Mouse (Mus musculus): ENCODE data around the gene Mad1l1. TPM values are rescaled to one million over a fixed set of nuclear protein-coding genes. Genes with fewer than 3 reads are reported as not detected.

Mad1l1 gene
- total and polyA plus RNA-seq, 3 experiments: 40.5 to 65.2 TPM; not detected in 1

GRCm38 (mm10) chr5:140073671-140074116 lies 247.7 kb downstream of the Mad1l1 start:
- Histone ChIP-seq H3K9me3 (replicated peaks; ENCODE audit: insufficient read depth, low read length) (no peaks in the 10 kb centered on the region), H3K27me3 (ENCODE audit: control insufficient read depth in 1 of 2, insufficient read depth in 2 of 2, low read length in 2 of 2) (no peaks in the 10 kb centered on the region), H3K9ac (ENCODE audit: control insufficient read depth, low read depth, low read length, poor library complexity, severe bottlenecking) (no peak overlapping the region), H3K27ac (ENCODE audit: control insufficient read depth, low read depth, low read length) (no peak overlapping the region), H3K36me3 (ENCODE audit: control insufficient read depth in 1 of 2, insufficient read depth in 2 of 2, low read length in 2 of 2) (peaks cover 0 to 2% of the 10 kb centered on the region in 2 experiments; a peak in 1 of 4 replicates), H3K4me1 (ENCODE audit: control insufficient read depth in 1 of 2, insufficient read depth in 2 of 2, low read length in 2 of 2) (no peaks in the 10 kb centered on the region), H3K79me2 (ENCODE audit: control insufficient read depth, insufficient read depth, low read length, poor library complexity) (no peaks in the 10 kb centered on the region), H3K4me3 (ENCODE audit: control insufficient read depth in 1 of 2, insufficient read depth in 1 of 2, low read depth in 2 of 2, low read length in 2 of 2) (no peak overlapping the region)
- TF ChIP-seq ELF1 (IDR thresholded peaks at IDR 0.05; ENCODE audit: low read depth, low read length): no peak
- TF ChIP-seq UBTF (IDR thresholded peaks at IDR 0.05; ENCODE audit: borderline replicate concordance, insufficient read depth, low read depth, low read length): no peak
- no peak for TF ChIP-seq TCF12 (IDR thresholded peaks at IDR 0.05; ENCODE audit: low read depth, low read length)
- no peak for TF ChIP-seq MXI1 (IDR thresholded peaks at IDR 0.05; ENCODE audit: low read depth, low read length)
- no peak for TF ChIP-seq POLR2AphosphoS2 (IDR thresholded peaks at IDR 0.05; ENCODE audit: low read length)
- TF ChIP-seq POLR2AphosphoS5 (IDR thresholded peaks at IDR 0.05; ENCODE audit: borderline replicate concordance, low read depth, low read length): no peak
- no peak for TF ChIP-seq E2F4 (IDR thresholded peaks at IDR 0.05; ENCODE audit: borderline replicate concordance, low read depth, low read length)
- DNase-seq (ENCODE audit: low read depth, low spot score): no peak

GRCm38 (mm10) chr5:140073148-140073670 lies 248.1 kb downstream of the Mad1l1 start:
- DNase-seq (ENCODE audit: low read depth, low spot score): no peak
- Histone ChIP-seq H3K9ac (ENCODE audit: control insufficient read depth, low read depth, low read length, poor library complexity, severe bottlenecking) (no peak overlapping the region), H3K36me3 (ENCODE audit: control insufficient read depth in 1 of 2, insufficient read depth in 2 of 2, low read length in 2 of 2) (peaks cover 0 to 2% of the 10 kb centered on the region in 2 experiments; a peak in 1 of 4 replicates), H3K9me3 (replicated peaks; ENCODE audit: insufficient read depth, low read length) (no peaks in the 10 kb centered on the region), H3K27ac (ENCODE audit: control insufficient read depth, low read depth, low read length) (no peak overlapping the region), H3K27me3 (ENCODE audit: control insufficient read depth in 1 of 2, insufficient read depth in 2 of 2, low read length in 2 of 2) (no peaks in the 10 kb centered on the region), H3K4me3 (ENCODE audit: control insufficient read depth in 1 of 2, insufficient read depth in 1 of 2, low read depth in 2 of 2, low read length in 2 of 2) (no peak overlapping the region), H3K79me2 (ENCODE audit: control insufficient read depth, insufficient read depth, low read length, poor library complexity) (no peaks in the 10 kb centered on the region), H3K4me1 (ENCODE audit: control insufficient read depth in 1 of 2, insufficient read depth in 2 of 2, low read length in 2 of 2) (no peaks in the 10 kb centered on the region)
- TF ChIP-seq NRF1 (IDR thresholded peaks at IDR 0.05; ENCODE audit: insufficient read depth, low read depth, low read length, poor library complexity, severe bottlenecking) (no peak), MYB (IDR thresholded peaks at IDR 0.05; ENCODE audit: low read depth, low read length) (no peak), CHD2 (IDR thresholded peaks at IDR 0.05; ENCODE audit: low read length) (no peak), JUND (IDR thresholded peaks at IDR 0.05; ENCODE audit: low read depth, low read length) (no peak), ZKSCAN1 (IDR thresholded peaks at IDR 0.05; ENCODE audit: low read depth, low read length) (no peak), UBTF (IDR thresholded peaks at IDR 0.05; ENCODE audit: borderline replicate concordance, insufficient read depth, low read depth, low read length) (no peak), USF1 (IDR thresholded peaks at IDR 0.05; ENCODE audit: low read depth, low read length) (no peak), POLR2AphosphoS5 (IDR thresholded peaks at IDR 0.05; ENCODE audit: borderline replicate concordance, low read depth, low read length) (no peak), ZNF384 (IDR thresholded peaks at IDR 0.05; ENCODE audit: low read depth, low read length) (no peak), MAFK (IDR thresholded peaks at IDR 0.05; ENCODE audit: borderline replicate concordance, low read depth, low read length) (no peak), MYC (IDR thresholded peaks at IDR 0.05; ENCODE audit: low read depth, low read length) (no peak), ETS1 (IDR thresholded peaks at IDR 0.05; ENCODE audit: low read depth, low read length) (no peak), RAD21 (IDR thresholded peaks at IDR 0.05; ENCODE audit: low read depth, low read length) (no peak), POLR2A (IDR thresholded peaks at IDR 0.05; ENCODE audit: control insufficient read depth in 1 of 2, insufficient read depth in 1 of 2, low read depth in 1 of 2, low read length in 2 of 2, poor library complexity in 1 of 2) (no peak)

Measured in MEL (cell line).